Mouse (Mus musculus) thymus, postnatal 4 days (tissue): ENCODE measurements around the gene Agbl4.

Experiments used
- DNase-seq: peaks from one replicate; pipeline ENCODE4 v3.0.0; 2021

Agbl4 gene

DNA sequence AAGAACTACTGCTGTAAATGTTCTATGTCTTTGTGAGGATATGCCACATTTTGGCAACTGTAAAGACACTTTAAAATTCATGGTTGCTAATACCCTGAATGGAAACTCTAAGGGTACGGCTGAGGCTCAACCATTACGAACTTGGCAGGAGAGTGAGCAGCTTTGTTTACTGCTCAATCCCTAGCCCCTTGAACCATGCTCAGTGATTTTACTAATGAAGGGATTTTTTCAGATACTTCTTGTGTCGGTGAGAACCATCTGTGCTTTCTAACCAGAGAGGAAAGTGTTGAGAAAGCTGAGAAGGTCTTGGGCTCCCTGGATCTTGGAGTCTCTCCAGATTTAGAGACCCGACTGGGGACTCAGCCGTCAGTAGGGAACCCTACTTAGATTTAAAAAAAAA lies 1286.4 kb downstream of the Agbl4 start:
- DNase-seq: no peak

DNA sequence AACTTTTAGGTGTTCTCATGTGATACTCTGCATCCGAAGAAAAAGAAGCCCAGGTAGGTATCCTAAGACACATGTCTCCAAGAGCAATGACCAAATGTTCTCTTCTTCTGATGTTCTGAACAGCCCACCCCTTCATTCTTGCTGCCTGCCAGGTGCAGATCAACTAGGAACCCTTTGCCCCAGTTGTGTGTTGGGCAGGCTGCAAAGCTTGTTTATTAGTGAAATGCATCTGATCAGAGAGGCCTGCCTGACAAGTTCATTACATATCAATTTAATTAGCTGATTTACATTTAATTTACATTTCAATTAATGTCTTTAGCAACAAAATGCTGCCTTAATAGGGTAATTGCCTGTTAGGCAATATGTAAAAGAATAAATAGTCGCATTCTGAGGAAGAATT lies 1288.5 kb downstream of the Agbl4 start:
- no peak for DNase-seq

DNA sequence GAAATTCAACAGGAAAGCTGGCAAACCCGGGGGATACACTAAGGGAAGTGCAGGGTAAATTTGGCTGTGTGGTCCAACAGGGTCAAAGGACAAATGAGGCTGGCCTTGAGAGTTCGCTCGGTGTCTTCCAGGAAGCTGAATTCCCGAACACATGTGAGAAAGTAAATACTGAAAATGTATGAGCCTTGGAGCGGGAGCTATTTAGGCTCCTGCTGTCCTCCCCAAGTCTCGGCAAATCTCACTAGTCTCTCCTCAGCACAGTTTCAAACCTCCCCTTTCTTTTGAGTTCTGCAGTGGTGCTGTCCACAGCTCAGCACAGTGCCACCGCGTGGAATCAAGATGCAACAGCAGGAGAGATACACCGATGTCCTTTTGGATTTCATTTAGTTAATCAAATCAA lies 1289.5 kb downstream of the Agbl4 start:
- peak; percentile 72 for DNase-seq

DNA sequence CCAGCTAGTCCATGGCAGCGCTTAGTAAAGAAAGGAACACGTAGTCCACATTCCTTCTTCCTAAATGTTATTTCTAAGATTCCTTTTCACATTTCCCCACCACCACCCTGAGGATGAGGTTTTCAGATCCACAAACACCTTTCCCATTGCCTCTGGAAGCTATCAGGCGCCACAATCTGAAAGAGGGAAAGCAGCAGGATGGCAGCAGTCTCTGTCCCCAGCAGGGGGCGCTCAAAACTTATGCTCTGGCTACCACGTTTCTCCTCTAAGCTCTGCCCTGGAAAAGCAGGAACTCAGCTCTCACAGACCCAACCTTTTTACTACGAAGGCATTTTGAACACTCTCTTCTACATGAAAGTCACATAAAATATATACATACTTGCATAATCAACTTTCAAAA lies 1290.2 kb downstream of the Agbl4 start:
- DNase-seq: peak; percentile 89

DNA sequence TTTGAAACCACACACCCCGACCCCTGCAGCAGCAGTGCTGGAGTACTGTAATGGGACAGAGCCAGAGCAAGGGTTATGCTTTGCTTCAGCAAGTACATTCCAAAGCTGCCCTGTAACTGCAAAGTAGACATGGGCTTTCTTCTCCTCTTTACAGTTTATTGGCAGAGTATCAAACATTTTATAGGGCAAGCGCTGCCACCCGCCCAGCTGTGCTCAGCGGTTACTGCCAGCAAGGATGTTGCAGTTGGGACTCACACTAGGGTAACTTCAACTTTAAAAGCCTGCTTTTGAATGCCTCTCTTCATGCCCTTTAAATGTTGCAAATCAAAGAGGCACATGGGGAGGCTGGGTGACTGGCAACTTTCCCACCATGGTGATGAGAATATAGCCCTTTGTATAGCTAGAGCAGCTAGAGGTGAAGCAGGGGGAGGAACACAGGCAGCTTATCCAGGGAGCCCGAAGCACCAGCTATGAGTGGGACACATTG lies 1293.6 kb downstream of the Agbl4 start:
- peak; percentile 19 for DNase-seq

DNA sequence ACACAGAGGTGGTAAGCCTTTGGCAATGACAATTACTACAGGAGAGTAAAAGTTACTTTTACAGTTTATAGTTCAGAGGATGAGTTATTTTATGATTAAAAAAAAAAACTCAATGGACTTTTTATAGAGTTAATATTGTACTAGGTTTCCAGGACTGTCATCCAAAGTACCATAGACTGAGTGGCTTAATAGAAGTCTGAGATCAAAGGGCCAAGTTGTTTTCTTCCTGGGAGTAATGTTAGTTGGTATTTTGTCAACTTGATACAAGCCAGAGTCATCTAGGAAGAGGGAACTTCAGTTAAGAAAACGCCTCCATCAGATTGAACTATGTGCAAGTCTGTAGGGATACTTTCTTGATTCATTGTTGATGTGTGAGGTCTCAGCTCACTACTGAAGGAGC lies 1303.9 kb downstream of the Agbl4 start:
- no peak for DNase-seq

DNA sequence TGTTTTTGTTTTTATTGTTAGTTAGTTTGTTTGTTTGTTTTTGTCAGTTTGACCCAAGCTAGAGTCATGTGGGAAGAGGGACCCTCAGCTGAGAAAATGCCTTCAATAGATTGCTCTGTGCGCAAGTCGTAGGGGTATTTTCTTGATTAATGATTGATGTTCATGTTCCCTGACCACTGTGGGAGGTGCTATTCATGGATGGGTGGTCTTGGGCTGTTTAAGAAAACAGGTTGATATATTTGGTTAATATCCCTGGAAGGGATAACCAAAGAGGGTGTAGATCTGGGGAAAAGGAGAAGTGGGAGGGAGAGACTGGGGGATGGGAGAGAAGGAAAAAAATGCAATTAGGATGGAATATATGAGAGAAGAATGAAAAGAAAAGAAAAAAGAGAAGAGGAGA lies 1306.7 kb downstream of the Agbl4 start:
- no peak for DNase-seq

DNA sequence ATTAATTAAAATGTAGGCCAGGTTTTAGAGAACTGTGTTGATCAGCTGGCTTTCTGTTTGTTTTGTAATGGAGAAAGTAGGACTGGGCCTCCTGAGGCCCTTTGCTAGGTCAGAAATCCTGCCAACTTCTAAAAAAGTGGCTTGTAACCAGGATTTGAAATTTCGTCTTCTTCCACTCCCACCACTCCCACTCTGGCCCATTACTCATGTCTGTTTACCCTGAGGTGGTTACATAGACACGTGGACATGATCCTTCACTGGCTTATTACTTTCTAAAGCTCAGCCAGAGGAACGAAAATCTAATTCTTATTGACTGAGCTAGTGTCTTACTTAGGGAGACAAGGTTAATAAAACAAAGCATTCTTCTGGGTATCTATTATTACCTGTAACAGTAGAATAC lies 1307.5 kb downstream of the Agbl4 start:
- DNase-seq: no peak
